Mouse (Mus musculus) embryonic stem cell, embryonic (primary cell): ENCODE data around the gene Herc1.

Experiments
- CTCF ChIA-PET, 4 experiments: fragments of 300-600 bp in 2 of 4; fragments of 350-600 bp in 2 of 4; sonication (Branson Sonifier 250); formaldehyde crosslinking; loops; one replicate each; lab custom pipeline; 2022; ENCODE audit warnings: inconsistent platforms in 2 of 4; lab: Charles Lee
- POLR2A ChIA-PET, 4 experiments: fragments of 300-600 bp in 2 of 4; fragments of 350-600 bp in 2 of 4; sonication (Branson Sonifier 250); formaldehyde crosslinking; loops; one replicate each; lab custom pipeline; 2022; ENCODE audit warnings: antibody characterized with exemption in 4 of 4, inconsistent platforms in 1 of 4; lab: Charles Lee

Herc1 gene

GRCm38 (mm10) chr9:66510944-66511343 lies 160.7 kb downstream of the Herc1 start:
- ChIA-PET POLR2A (interaction anchor here in 3 of 4 experiments (0.6 to 2.6 kb wide), 25 partner anchors 10 to 918 kb away, joined by 3 to 30 read pairs (median 4); partner anchors contain the start of genes Aph1b (in 2 of the 3), Usp3 (in 2 of the 3), Aph1c (in 1 of the 3) and Ciao2a (in 1 of the 3)), CTCF (interaction anchor here in 2 of 4 experiments (1.0 to 1.6 kb wide), 4 partner anchors 136 to 315 kb away, joined by 3 to 4 read pairs (median 3); no protein-coding TSS in a partner anchor)

- POLR2A ChIA-PET, result interaction anchor here in 3 of 4 experiments (0.6 to 2.8 kb wide), 59 partner anchors 10 to 938 kb away, joined by 3 to 30 read pairs (median 4); partner anchors contain the start of genes Aph1b (in 2 of the 3), Ciao2a (in 2 of the 3), Lactb (in 2 of the 3) and Snx1 (in 2 of the 3)
- CTCF ChIA-PET, result interaction anchor here in 3 of 4 experiments (0.6 to 3.0 kb wide), 13 partner anchors 135 to 1122 kb away, joined by 3 to 8 read pairs (median 3); partner anchors contain the start of genes Aph1b (in 1 of the 3) and Dapk2 (in 1 of the 3)
These were observed 161.5 kb downstream of the Herc1 start for GRCm38 (mm10) chr9:66511580-66512350.

GRCm38 (mm10) chr9:66512351-66512671 lies 162.1 kb downstream of the Herc1 start:
- CTCF ChIA-PET, result interaction anchor here in 3 of 4 experiments (0.6 to 3.0 kb wide), 16 partner anchors 12 to 1121 kb away, joined by 3 to 10 read pairs (median 3); partner anchors contain the start of genes Aph1b (in 1 of the 3) and Dapk2 (in 1 of the 3)
- POLR2A ChIA-PET, result interaction anchor here in 3 of 4 experiments (0.5 to 2.8 kb wide), 63 partner anchors 8 to 1247 kb away, joined by 3 to 30 read pairs (median 4); partner anchors contain the start of genes Aph1b (in 2 of the 3), Dapk2 (in 2 of the 3), Lactb (in 2 of the 3) and Usp3 (in 2 of the 3)

- CTCF ChIA-PET, result interaction anchor here in 3 of 4 experiments (0.6 to 3.0 kb wide), 19 partner anchors 11 to 914 kb away, joined by 3 to 15 read pairs (median 5); partner anchors contain the start of genes Aph1b (in 1 of the 3), Csnk1g1 (in 1 of the 3) and Trip4 (in 1 of the 3)
- POLR2A ChIA-PET, result interaction anchor here in 3 of 4 experiments (0.8 to 2.8 kb wide), 20 partner anchors 8 to 531 kb away, joined by 3 to 19 read pairs (median 4); partner anchors contain the start of genes Aph1b (in 2 of the 3), Aph1c (in 1 of the 3), Lactb (in 1 of the 3) and Rps27l (in 1 of the 3)
These were observed 162.9 kb downstream of the Herc1 start for GRCm38 (mm10) chr9:66513150-66513549.

GRCm38 (mm10) chr9:66513661-66514255 lies 163.5 kb downstream of the Herc1 start:
- ChIA-PET CTCF (interaction anchor here (0.5 to 3.0 kb wide), 43 partner anchors 10 to 934 kb away, joined by 3 to 15 read pairs (median 4); partner anchors contain the start of genes Aph1b (in 1 of the 4), Csnk1g1 (in 1 of the 4), Dapk2 (in 1 of the 4) and Lactb (in 1 of the 4)), POLR2A (interaction anchor here (0.6 to 2.8 kb wide), 28 partner anchors 8 to 739 kb away, joined by 3 to 19 read pairs (median 4); partner anchors contain the start of genes Aph1b (in 2 of the 4), Aph1c (in 1 of the 4), Herc1 (in 1 of the 4) and Lactb (in 1 of the 4))

GRCm38 (mm10) chr9:66514256-66514770 lies 164.1 kb downstream of the Herc1 start, which contains the start of gene Fbxl22:
Gene Fbxl22, minus strand, starts transcription at chr9:66514593.
- POLR2A ChIA-PET, result interaction anchor here (0.6 to 2.8 kb wide), 31 partner anchors 7 to 739 kb away, joined by 3 to 19 read pairs (median 4); partner anchors contain the start of genes Aph1b (in 2 of the 4), Aph1c (in 1 of the 4), Herc1 (in 1 of the 4) and Rab8b (in 1 of the 4)
- CTCF ChIA-PET, result interaction anchor here (0.5 to 3.0 kb wide), 50 partner anchors 9 to 934 kb away, joined by 3 to 15 read pairs (median 4); partner anchors contain the start of genes Aph1b (in 1 of the 4), Csnk1g1 (in 1 of the 4), Dapk2 (in 1 of the 4) and Lactb (in 1 of the 4)

GRCm38 (mm10) chr9:66515115-66515514 lies 164.9 kb downstream of the Herc1 start:
- ChIA-PET POLR2A (interaction anchor here in 3 of 4 experiments (0.9 to 2.0 kb wide), 13 partner anchors 9 to 405 kb away, joined by 3 to 11 read pairs (median 4); partner anchors contain the start of genes Herc1 (in 1 of the 3) and Rab8b (in 1 of the 3)), CTCF (interaction anchor here in 3 of 4 experiments (0.5 to 3.0 kb wide), 15 partner anchors 9 to 601 kb away, joined by 3 to 15 read pairs (median 6); partner anchors contain the start of gene Aph1b (in 1 of the 3))

GRCm38 (mm10) chr9:66515680-66516210 lies 165.5 kb downstream of the Herc1 start:
- CTCF ChIA-PET, result interaction anchor here in 2 of 4 experiments (0.7 to 1.4 kb wide), 3 partner anchors 148 to 272 kb away, joined by 3 to 6 read pairs (median 3); no protein-coding TSS in a partner anchor

GRCm38 (mm10) chr9:66516296-66516940 lies 166.2 kb downstream of the Herc1 start:
- ChIA-PET CTCF (no interaction called here), POLR2A (interaction anchor here in 1 of 4 experiments (0.6 kb wide), 1 partner anchor 555 kb away, joined by 4 read pairs; no protein-coding TSS in a partner anchor)

More at GRCm38 (mm10) chr9:66515680-66516210, 165.5 kb downstream of the Herc1 start:
- POLR2A ChIA-PET, result interaction anchor here in 2 of 4 experiments (0.7 to 2.0 kb wide), 3 partner anchors 8 to 165 kb away, joined by 3 to 5 read pairs (median 4); partner anchors contain the start of gene Herc1 (in 1 of the 2)

GRCm38 (mm10) chr9:66517746-66518145 lies 167.5 kb downstream of the Herc1 start:
- ChIA-PET CTCF (interaction anchor here in 1 of 4 experiments (1.1 kb wide), 1 partner anchor 375 kb away, joined by 3 read pairs; no protein-coding TSS in a partner anchor), POLR2A (interaction anchor here in 2 of 4 experiments (0.7 kb wide), 2 partner anchors 72 to 251 kb away, joined by 3 read pairs; no protein-coding TSS in a partner anchor)

- CTCF ChIA-PET, result interaction anchor here in 1 of 4 experiments (1.1 kb wide), 1 partner anchor 376 kb away, joined by 3 read pairs; no protein-coding TSS in a partner anchor
- POLR2A ChIA-PET, result interaction anchor here (0.6 to 1.0 kb wide), 6 partner anchors 71 to 514 kb away, joined by 3 to 5 read pairs (median 3); partner anchors contain the start of gene Rps27l (in 1 of the 4)
These were observed 168.0 kb downstream of the Herc1 start for GRCm38 (mm10) chr9:66518251-66518650.

GRCm38 (mm10) chr9:66518901-66519300 lies 168.7 kb downstream of the Herc1 start:
- ChIA-PET CTCF (no interaction called here), POLR2A (interaction anchor here in 3 of 4 experiments (0.6 to 1.0 kb wide), 4 partner anchors 139 to 515 kb away, joined by 3 to 5 read pairs (median 3); partner anchors contain the start of gene Rps27l (in 1 of the 3))

GRCm38 (mm10) chr9:66520299-66520698 lies 170.0 kb downstream of the Herc1 start:
- CTCF ChIA-PET, result no interaction called here
- POLR2A ChIA-PET, result interaction anchor here in 1 of 4 experiments (2.4 kb wide), 1 partner anchor 7 kb away, joined by 13 read pairs; no protein-coding TSS in a partner anchor

- ChIA-PET POLR2A (interaction anchor here in 3 of 4 experiments (0.5 to 2.4 kb wide), 3 partner anchors 8 to 398 kb away, joined by 5 to 13 read pairs (median 8); no protein-coding TSS in a partner anchor), CTCF (no interaction called here)
These were observed 171.3 kb downstream of the Herc1 start for GRCm38 (mm10) chr9:66521595-66521994.

- POLR2A ChIA-PET, result interaction anchor here in 1 of 4 experiments (0.9 kb wide), 3 partner anchors 14 to 34 kb away, joined by 3 to 4 read pairs (median 3); partner anchors contain the start of gene Fbxl22
- CTCF ChIA-PET, result no interaction called here
These were observed 192.5 kb downstream of the Herc1 start for GRCm38 (mm10) chr9:66542785-66543184.
